Mouse (Mus musculus) liver, postnatal 0 days (tissue): Measurements from ENCODE around the gene Mcf2. TPM values are rescaled to one million over a fixed set of nuclear protein-coding genes. Genes with fewer than 3 reads are reported as not detected.

Experiments
- ATAC-seq: fragments of 200-750 bp; cut with Nextera tagmentation; 2 replicates; pipeline ENCODE4 v1.8.0; 2017; ENCODE audit warnings: mild to moderate bottlenecking, moderate library complexity
- DNase-seq: peaks from one replicate; pipeline ENCODE4 v3.0.0-alpha.2; 2016
- H3K27ac ChIP-seq: fragments of 300-500 bp; sonication (generic); 2 replicates; pipeline ENCODE4 v1.5.1; 2014; ENCODE audit warnings: antibody characterized with exemption, moderate library complexity, mild to moderate bottlenecking, low read depth
- H3K27me3 ChIP-seq: fragments of 300-500 bp; sonication (generic); 2 replicates; pipeline ENCODE4 v1.6.1; 2014; ENCODE audit warnings: low read length, control low read depth, mixed read lengths; ENCODE audit not compliant: insufficient read depth
- H3K36me3 ChIP-seq: fragments of 300-500 bp; sonication (generic); replicated peaks from 2 replicates; pipeline ENCODE4 v1.6.1; 2014; ENCODE audit warnings: mild to moderate bottlenecking, control low read depth, low read length, moderate library complexity, mixed read lengths; ENCODE audit not compliant: insufficient read depth
- H3K4me1 ChIP-seq: fragments of 300-500 bp; sonication (generic); 2 replicates; pipeline ENCODE4 v1.6.1; 2014; ENCODE audit warnings: antibody characterized with exemption, mild to moderate bottlenecking, control low read depth; ENCODE audit not compliant: insufficient read depth
- H3K4me2 ChIP-seq: fragments of 300-500 bp; sonication (generic); 2 replicates; pipeline ENCODE4 v1.6.1; 2014; ENCODE audit warnings: low read depth, mild to moderate bottlenecking, low read length, moderate library complexity, mixed read lengths
- H3K4me3 ChIP-seq: fragments of 300-500 bp; sonication (generic); 2 replicates; pipeline ENCODE4 v1.5.1; 2014; ENCODE audit warnings: low read depth, low read length
- H3K9ac ChIP-seq: fragments of 300-500 bp; sonication (generic); replicated peaks from 2 replicates; pipeline ENCODE4 v1.6.1; 2014; ENCODE audit warnings: mild to moderate bottlenecking, moderate library complexity
- H3K9me3 ChIP-seq: fragments of 300-500 bp; sonication (generic); 2 replicates; pipeline ENCODE4 v1.6.1; 2016; ENCODE audit warnings: mild to moderate bottlenecking, control low read depth, low read length, mixed read lengths
- CTCF ChIP-seq: sonication (generic); IDR thresholded peaks from 2 replicates; pipeline ENCODE4 v1.5.1; 2016; ENCODE audit warnings: antibody characterized with exemption, low read depth
- EP300 ChIP-seq: IDR thresholded peaks from 2 replicates; pipeline ENCODE4 v1.6.1; 2016; ENCODE audit warnings: antibody characterized with exemption, low read depth, mild to moderate bottlenecking
- WGBS: fragments of 180-500 bp; shearing (Covaris S2); extraction: QIAGEN DNeasy Blood & Tissue Kit; methylation state at CpG from one replicate; pipeline ENCODE4 v1.1.7; 2014; ENCODE audit not compliant: insufficient replicate concordance; 5-methylcytosine and 5-hydroxymethylcytosine counted together
- polyA plus RNA-seq: library from polyadenylated mRNA; unstranded; fragments of >200 nt; fragmentation: Nextera tagmentation; extraction: Ambion mirVana; gene quantifications from 2 replicates; pipeline ENCODE4 v1.2.1, GENCODE M21; 2015

The Mcf2 gene
- polyA plus RNA-seq, result not detected in 2 replicates

DNA sequence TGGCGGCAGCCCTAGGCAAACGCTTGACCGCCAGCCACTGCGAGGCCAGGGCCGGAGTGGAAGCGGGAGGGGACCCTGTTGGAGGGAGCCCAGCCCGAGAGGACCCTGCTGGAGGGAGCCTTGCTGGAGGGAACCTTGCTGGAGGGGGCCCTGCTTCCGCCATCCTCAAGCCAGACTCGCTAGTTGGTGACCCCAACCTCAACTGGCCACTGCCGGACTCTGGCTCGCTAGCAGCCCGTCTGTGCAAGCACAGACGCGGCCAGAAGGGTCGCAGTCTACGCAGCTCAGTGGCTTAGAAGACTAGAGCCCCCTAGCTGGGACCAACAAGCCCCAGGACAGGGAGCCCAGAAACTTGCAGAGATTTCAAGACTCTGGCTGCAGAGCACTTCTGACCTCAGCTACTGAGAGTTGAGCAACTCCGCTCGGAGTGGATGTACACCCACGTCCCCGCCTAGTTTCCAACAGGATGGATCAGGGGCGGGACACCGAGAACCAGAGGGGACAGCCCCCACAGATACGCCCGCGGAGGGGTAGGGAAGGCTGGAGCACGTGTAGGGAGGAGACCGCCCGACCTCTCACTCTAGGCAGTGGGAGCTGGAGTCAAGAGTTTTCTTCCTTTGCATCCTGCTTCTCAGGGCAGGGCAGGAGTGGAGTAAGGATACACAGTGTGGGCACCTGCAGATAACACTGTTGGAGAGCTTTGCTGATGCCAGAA is at the start of gene Mcf2:
TSS of gene Mcf2 (minus strand) at position 346 of the 715 bp plus-strand sequence.
- Histone ChIP-seq H3K27ac (no peak within 1 kb of the TSS), H3K4me1 (no peaks in the 10 kb centered on the region), H3K36me3 (no peaks in the 10 kb centered on the region), H3K4me2 (peak within 1 kb of the TSS; percentile 23; the same call in 1 of the 2 replicates), H3K4me3 (no peak within 1 kb of the TSS), H3K27me3 (peaks cover 11% of the 10 kb centered on the region), H3K9me3 (no peaks in the 10 kb centered on the region), H3K9ac (no peak within 1 kb of the TSS)
- ATAC-seq (no peak), DNase-seq (no peak)
- 14% methylated on average over 24 of the region's 28 CpGs for WGBS
- TF ChIP-seq CTCF (no peak), EP300 (no peak)

DNA sequence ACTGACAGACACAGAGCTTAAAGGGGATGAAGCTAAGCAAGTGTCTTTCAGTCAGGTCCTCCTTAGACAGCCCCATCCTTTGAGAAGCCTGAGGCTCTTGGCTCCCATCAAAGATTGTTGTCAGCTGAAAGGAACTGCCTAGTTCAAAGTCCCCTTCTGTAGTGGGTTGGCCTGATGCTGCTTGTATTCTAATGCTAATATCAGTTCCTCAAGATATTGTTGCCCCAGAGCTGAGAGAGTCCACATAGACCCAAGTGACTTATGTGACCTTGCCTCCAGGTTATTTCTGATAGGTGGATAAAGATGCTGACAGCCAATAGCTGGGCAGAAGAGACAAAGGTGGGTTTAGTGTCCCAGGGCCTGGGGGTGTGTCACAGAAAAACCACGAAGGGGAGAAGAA is 8.8 kb upstream of the Mcf2 start:
- ATAC-seq, result no peak
- no peaks in the 10 kb centered on the region for H3K36me3 ChIP-seq
- no peak for DNase-seq
- H3K9ac ChIP-seq, result no peak overlapping the region
- H3K9me3 ChIP-seq, result no peaks in the 10 kb centered on the region
- H3K4me1 ChIP-seq, result no peaks in the 10 kb centered on the region
- H3K4me2 ChIP-seq, result no peak overlapping the region
- 32% methylated on average over 1 of the region's 1 CpGs for WGBS
- H3K27ac ChIP-seq, result no peak overlapping the region
- TF ChIP-seq CTCF, result no peak
- no peak for TF ChIP-seq EP300
- no peaks in the 10 kb centered on the region for H3K27me3 ChIP-seq
- no peak overlapping the region for H3K4me3 ChIP-seq

DNA sequence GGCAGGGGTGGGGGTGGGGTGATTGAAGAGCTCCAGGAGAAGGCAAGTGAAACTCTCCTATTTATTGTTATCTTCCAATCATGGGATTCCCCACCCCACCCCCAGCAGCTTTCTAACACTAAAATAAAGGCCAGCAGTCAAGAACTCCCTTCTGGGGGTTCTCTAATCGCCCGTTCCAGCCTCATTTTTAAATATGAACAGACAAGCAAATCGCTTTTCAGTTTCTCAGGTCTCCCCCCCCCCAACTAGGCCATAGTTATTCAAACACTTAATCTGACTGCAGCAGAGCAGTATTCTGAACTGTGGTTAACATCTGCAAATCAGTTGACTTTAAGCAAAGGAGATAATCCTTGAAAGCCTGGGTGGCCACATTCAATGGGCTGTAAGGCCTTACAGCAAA is 3.7 kb upstream of the Mcf2 start:
- peaks cover 7% of the 10 kb centered on the region for H3K27me3 ChIP-seq
- H3K4me3 ChIP-seq, result no peak overlapping the region
- H3K9me3 ChIP-seq, result no peaks in the 10 kb centered on the region
- H3K9ac ChIP-seq, result no peak overlapping the region
- H3K4me1 ChIP-seq, result no peaks in the 10 kb centered on the region
- TF ChIP-seq CTCF, result no peak
- no peak for TF ChIP-seq EP300
- WGBS, result 58% methylated on average over 3 of the region's 3 CpGs
- no peaks in the 10 kb centered on the region for H3K36me3 ChIP-seq
- H3K4me2 ChIP-seq, result no peak overlapping the region
- no peak for DNase-seq
- H3K27ac ChIP-seq, result no peak overlapping the region
- ATAC-seq, result no peak

DNA sequence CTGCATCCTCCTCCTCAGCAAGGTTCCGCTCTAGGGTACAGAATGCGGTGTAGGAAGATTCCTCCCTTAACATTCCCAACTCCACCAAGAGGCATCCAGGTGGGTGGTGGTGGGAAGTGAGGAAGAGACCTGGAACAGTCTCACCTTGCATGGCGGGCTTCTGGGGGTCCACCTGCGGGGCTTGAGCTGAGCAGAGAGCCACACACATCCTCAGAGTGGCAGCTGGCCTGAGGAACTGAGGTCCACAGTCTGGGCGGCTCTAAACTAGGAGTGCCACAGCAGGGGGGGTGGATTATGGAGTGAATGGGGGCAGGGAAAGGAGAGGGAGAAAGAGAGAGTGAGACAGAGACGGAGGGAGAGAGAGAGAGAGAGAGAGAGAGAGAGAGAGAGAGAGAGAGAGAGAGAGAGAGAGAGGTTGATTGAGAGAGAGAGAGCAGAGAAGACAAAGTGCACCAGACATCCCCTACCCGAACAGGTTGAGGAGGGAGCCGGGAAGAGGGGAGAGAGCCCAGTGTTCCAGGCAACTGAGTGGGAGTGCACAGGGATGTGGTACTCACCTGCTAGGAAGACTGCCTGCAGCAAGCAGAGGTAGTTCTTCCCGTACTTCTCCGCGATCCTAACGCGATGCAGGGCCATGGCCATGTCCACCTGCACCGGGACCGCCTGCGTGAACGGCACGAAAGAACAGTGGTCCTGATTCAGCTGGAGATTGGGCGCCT is 705 bp downstream of the Mcf2 start:
- Histone ChIP-seq H3K27me3 (peaks cover 11% of the 10 kb centered on the region), H3K9ac (no peak overlapping the region), H3K4me1 (no peaks in the 10 kb centered on the region), H3K4me2 (peak overlapping the region; percentile 23; the same call in 1 of the 2 replicates), H3K36me3 (no peaks in the 10 kb centered on the region), H3K27ac (no peak overlapping the region), H3K4me3 (no peak overlapping the region), H3K9me3 (no peaks in the 10 kb centered on the region)
- WGBS, result 12% methylated on average over 19 of the region's 19 CpGs
- TF ChIP-seq CTCF (no peak), EP300 (no peak)
- ATAC-seq, result no peak
- no peak for DNase-seq

DNA sequence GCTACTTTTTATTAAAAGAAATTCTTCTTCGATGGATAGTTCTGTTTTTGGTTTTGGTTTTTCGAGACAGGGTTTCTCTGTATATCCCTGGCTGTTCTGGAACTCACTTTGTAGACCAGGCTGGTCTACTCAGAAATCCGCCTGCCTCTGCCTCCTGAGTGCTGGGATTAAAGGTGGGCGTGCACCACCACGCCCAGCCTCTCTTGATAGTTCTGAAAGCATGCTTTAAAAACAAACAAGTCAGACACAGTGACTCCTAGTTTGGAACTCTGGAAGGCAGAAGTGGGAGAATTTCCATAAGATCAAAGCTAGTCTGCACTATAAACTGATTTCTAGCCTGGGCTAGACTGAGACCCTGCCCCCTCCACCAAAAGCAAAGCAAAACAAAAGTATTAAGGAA is 8.8 kb downstream of the Mcf2 start:
- H3K4me2 ChIP-seq, result no peak overlapping the region
- H3K4me1 ChIP-seq, result no peaks in the 10 kb centered on the region
- 78% methylated on average over 5 of the region's 5 CpGs for WGBS
- no peak overlapping the region for H3K9ac ChIP-seq
- H3K36me3 ChIP-seq, result no peaks in the 10 kb centered on the region
- ATAC-seq, result no peak
- no peak overlapping the region for H3K27ac ChIP-seq
- no peak for DNase-seq
- TF ChIP-seq EP300 (no peak), CTCF (no peak)
- no peak overlapping the region for H3K4me3 ChIP-seq
- no peaks in the 10 kb centered on the region for H3K27me3 ChIP-seq
- H3K9me3 ChIP-seq, result no peaks in the 10 kb centered on the region

DNA sequence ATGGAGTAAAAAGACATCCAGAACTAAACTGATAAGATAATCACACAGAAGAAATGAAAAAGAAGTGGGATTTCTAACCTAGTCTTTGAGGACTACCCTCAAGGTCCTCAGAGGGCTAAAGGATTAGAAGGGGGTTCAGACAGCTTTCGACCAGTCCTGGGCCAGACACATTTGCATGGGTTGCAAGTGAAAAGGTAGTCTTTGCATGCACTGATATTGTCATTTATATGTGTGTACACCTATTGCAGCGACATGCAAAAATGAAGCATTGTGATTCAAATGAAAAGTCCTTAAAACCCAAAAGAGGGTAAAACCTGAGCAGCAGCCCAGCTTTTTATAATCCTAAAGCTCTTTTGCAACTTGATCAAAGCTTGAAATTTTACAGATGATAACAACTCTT is 9.4 kb downstream of the Mcf2 start:
- WGBS, result 63% methylated on average over 2 of the region's 2 CpGs
- Histone ChIP-seq H3K9me3 (no peaks in the 10 kb centered on the region), H3K27me3 (no peaks in the 10 kb centered on the region), H3K4me3 (no peak overlapping the region), H3K27ac (no peak overlapping the region), H3K36me3 (no peaks in the 10 kb centered on the region), H3K4me1 (no peaks in the 10 kb centered on the region), H3K4me2 (no peak overlapping the region), H3K9ac (no peak overlapping the region)
- TF ChIP-seq CTCF, result no peak
- TF ChIP-seq EP300, result no peak
- ATAC-seq (no peak), DNase-seq (no peak)
